Mouse (Mus musculus) intestine, postnatal 0 days (tissue): ENCODE measurements around the gene Tmem115. TPM values are rescaled to one million over a fixed set of nuclear protein-coding genes. Genes with fewer than 3 reads are reported as not detected.
"Not testable (repeated sequence)": the region's sequence is repeated elsewhere in the genome, so short reads cannot be mapped to it uniquely, and the experiment has no call there.

Experiments
- ATAC-seq: fragments of 200-750 bp; cut with Nextera tagmentation; 2 replicates; pipeline ENCODE4 v1.8.0; 2017; ENCODE audit warnings: mild to moderate bottlenecking, moderate TSS enrichment, moderate library complexity
- H3K27ac ChIP-seq: fragments of 300-500 bp; sonication (generic); 2 replicates; pipeline ENCODE4 v1.5.1; 2014; ENCODE audit warnings: mild to moderate bottlenecking, low read depth, low read length, moderate library complexity
- H3K27me3 ChIP-seq: fragments of 300-500 bp; sonication (generic); replicated peaks from 2 replicates; pipeline ENCODE4 v1.6.1; 2014; ENCODE audit warnings: low read length, mixed read lengths; ENCODE audit not compliant: control insufficient read depth, insufficient read depth
- H3K36me3 ChIP-seq: fragments of 300-500 bp; sonication (generic); 2 replicates; pipeline ENCODE4 v1.6.1; 2014; ENCODE audit warnings: mild to moderate bottlenecking, moderate library complexity; ENCODE audit not compliant: control insufficient read depth, insufficient read depth
- H3K4me1 ChIP-seq: fragments of 300-500 bp; sonication (generic); replicated peaks from 2 replicates; pipeline ENCODE4 v1.6.1; 2014; ENCODE audit warnings: antibody characterized with exemption, low read length, mixed read lengths; ENCODE audit not compliant: control insufficient read depth, insufficient read depth
- H3K4me2 ChIP-seq: fragments of 300-500 bp; sonication (generic); replicated peaks from 2 replicates; pipeline ENCODE4 v1.6.1; 2014; ENCODE audit warnings: low read depth, mild to moderate bottlenecking, moderate library complexity
- H3K4me3 ChIP-seq: fragments of 300-500 bp; sonication (generic); 2 replicates; pipeline ENCODE4 v1.5.1; 2014; ENCODE audit warnings: low read depth, low read length
- H3K9ac ChIP-seq: fragments of 300-500 bp; sonication (generic); 2 replicates; pipeline ENCODE4 v1.6.1; 2014; ENCODE audit warnings: mild to moderate bottlenecking, low read depth, low read length
- H3K9me3 ChIP-seq: fragments of 300-500 bp; sonication (generic); 2 replicates; pipeline ENCODE4 v1.6.1; 2016; ENCODE audit warnings: mixed run types; ENCODE audit not compliant: control insufficient read depth
- CTCF ChIP-seq: sonication (generic); IDR thresholded peaks from 2 replicates; pipeline ENCODE4 v1.5.1; 2016; ENCODE audit warnings: low read depth, mild to moderate bottlenecking, control low read depth, antibody characterized with exemption, moderate library complexity
- WGBS: fragments of 180-500 bp; shearing (Covaris S2); extraction: QIAGEN DNeasy Blood & Tissue Kit; methylation state at CpG from one replicate; pipeline ENCODE4 v1.1.7; 2014; 5-methylcytosine and 5-hydroxymethylcytosine counted together
- polyA plus RNA-seq: library from polyadenylated mRNA; unstranded; fragments of >200 nt; fragmentation: Nextera tagmentation; extraction: Ambion mirVana; gene quantifications from 2 replicates; pipeline ENCODE4 v1.2.1, GENCODE M21; 2015

Tmem115 gene
- polyA plus RNA-seq, 1 experiment from 2014 or later, result 38.0 TPM

DNA sequence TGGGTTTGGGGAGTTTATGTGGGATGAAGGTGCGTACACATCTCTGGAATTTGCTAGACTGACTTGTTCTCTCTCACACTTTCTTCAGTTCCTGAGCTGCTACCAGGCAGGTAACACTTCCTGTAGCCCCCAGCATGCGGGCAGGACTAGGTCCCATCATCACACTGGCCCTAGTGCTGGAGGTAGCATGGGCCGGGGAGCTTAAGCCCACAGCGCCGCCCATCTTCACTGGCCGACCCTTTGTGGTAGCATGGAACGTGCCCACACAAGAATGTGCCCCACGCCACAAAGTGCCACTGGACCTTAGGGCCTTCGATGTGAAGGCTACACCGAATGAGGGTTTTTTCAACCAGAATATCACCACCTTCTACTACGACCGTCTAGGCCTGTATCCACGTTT, 36.3 kb downstream of the Tmem115 start:
- H3K27me3 ChIP-seq, result no peaks in the 10 kb centered on the region
- H3K36me3 ChIP-seq, result peaks cover 24% of the 10 kb centered on the region; the same call in 1 of the 2 replicates
- peak overlapping the region; percentile 84 for H3K27ac ChIP-seq
- whole genome bisulfite sequencing, result 29% methylated on average over 13 of the region's 13 CpGs
- no peak for TF ChIP-seq CTCF
- peak overlapping the region; percentile 72 for H3K9ac ChIP-seq
- peak overlapping the region; percentile 72 for H3K4me3 ChIP-seq
- ATAC-seq, result no peak
- H3K4me2 ChIP-seq, result peak overlapping the region; percentile 81
- peaks cover 15% of the 10 kb centered on the region for H3K4me1 ChIP-seq
- H3K9me3 ChIP-seq, result no peaks in the 10 kb centered on the region

DNA sequence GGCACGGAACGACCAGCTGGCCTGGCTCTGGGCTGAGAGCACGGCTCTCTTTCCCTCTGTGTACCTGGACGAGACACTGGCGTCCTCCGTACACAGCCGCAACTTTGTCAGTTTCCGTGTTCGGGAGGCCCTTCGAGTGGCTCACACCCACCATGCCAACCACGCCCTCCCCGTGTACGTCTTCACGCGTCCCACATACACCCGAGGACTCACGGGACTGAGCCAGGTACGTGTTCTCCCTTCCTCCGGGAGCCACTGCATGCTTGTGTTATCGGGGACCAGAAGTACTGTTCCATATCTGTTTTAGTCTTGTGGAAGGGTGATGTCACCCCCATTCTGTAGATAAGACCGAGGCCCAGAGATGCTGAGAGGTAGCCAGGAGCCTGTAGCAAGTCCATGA, 37.1 kb downstream of the Tmem115 start:
- Histone ChIP-seq H3K27me3 (no peaks in the 10 kb centered on the region), H3K36me3 (peaks cover 24% of the 10 kb centered on the region; the same call in 1 of the 2 replicates), H3K4me2 (peak overlapping the region; percentile 81), H3K4me3 (peak overlapping the region; percentile 72; the same call in 1 of the 2 replicates), H3K4me1 (peaks cover 15% of the 10 kb centered on the region), H3K27ac (peak overlapping the region; percentile 84), H3K9me3 (no peaks in the 10 kb centered on the region), H3K9ac (peak overlapping the region; percentile 72)
- WGBS, result 49% methylated on average over 21 of the region's 21 CpGs
- no peak for TF ChIP-seq CTCF
- ATAC-seq, result peak; percentile 27

DNA sequence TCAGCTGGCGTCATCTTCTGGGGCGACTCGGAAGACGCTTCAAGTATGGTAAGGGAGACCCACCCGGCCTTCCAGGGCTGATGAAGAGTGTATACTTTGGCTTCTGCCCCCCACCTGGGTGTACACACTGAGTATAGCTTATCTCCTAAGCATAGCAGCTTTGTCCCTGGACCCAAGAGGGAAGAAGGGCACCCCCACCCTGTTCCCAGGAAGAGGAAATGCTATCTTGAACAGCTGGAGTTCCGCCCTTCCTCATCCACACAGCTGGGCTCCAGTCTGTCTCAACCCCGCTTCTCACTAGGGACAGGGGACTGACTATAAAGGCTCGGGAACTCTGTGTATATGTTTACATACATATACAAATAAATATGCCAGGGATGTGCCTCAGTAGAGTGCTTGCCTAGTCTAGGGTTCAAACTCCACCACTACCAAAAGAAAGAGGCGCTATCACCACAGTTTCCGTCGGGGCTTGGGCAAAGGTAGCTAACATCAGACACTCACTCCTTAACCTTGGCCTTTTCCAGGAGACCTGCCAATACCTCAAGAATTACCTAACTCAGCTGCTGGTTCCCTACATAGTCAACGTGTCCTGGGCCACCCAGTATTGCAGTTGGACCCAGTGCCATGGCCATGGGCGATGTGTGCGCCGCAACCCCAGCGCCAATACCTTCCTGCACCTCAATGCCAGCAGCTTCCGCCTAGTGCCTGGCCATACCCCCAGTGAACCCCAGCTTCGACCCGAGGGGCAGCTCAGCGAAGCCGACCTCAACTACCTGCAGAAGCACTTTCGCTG, 38.0 kb downstream of the Tmem115 start:
- 68% methylated on average over 22 of the region's 22 CpGs for WGBS
- ATAC-seq, result peak; percentile 1; the same call in 1 of the 2 replicates
- peak overlapping the region; percentile 84 for H3K27ac ChIP-seq
- H3K4me3 ChIP-seq, result 0 out of 2 replicates have a peak overlapping the region, but pooled peaks have one; percentile 72
- no peak for TF ChIP-seq CTCF
- H3K9me3 ChIP-seq, result no peaks in the 10 kb centered on the region
- H3K4me2 ChIP-seq, result peak overlapping the region; percentile 81
- no peaks in the 10 kb centered on the region for H3K27me3 ChIP-seq
- H3K36me3 ChIP-seq, result peaks cover 24% of the 10 kb centered on the region; the same call in 1 of the 2 replicates
- peak overlapping the region; percentile 22; the same call in 1 of the 2 replicates for H3K9ac ChIP-seq
- peaks cover 16% of the 10 kb centered on the region for H3K4me1 ChIP-seq

DNA sequence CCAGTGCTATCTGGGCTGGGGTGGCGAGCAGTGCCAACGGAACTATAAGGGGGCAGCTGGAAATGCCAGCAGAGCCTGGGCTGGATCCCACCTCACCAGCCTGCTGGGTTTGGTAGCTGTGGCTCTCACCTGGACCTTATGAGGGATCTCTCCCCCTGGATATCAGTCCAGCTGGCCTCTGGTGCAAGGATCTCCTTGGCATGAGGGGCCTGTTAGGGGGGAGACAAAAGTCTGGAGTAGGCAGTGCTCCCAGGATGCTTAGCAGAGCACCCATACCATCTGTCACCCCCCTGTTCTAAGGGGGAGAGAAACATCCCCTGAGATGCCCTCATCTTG, 38.5 kb downstream of the Tmem115 start:
- no peak for ATAC-seq
- no peaks in the 10 kb centered on the region for H3K9me3 ChIP-seq
- no peak overlapping the region for H3K4me3 ChIP-seq
- no peak for TF ChIP-seq CTCF
- WGBS, result 93% methylated on average over 2 of the region's 2 CpGs
- peak overlapping the region; percentile 81; the same call in 1 of the 2 replicates for H3K4me2 ChIP-seq
- H3K27me3 ChIP-seq, result no peaks in the 10 kb centered on the region
- peaks cover 24% of the 10 kb centered on the region; the same call in 1 of the 2 replicates for H3K36me3 ChIP-seq
- no peak overlapping the region for H3K9ac ChIP-seq
- H3K27ac ChIP-seq, result peak overlapping the region; percentile 84
- peaks cover 16% of the 10 kb centered on the region for H3K4me1 ChIP-seq

DNA sequence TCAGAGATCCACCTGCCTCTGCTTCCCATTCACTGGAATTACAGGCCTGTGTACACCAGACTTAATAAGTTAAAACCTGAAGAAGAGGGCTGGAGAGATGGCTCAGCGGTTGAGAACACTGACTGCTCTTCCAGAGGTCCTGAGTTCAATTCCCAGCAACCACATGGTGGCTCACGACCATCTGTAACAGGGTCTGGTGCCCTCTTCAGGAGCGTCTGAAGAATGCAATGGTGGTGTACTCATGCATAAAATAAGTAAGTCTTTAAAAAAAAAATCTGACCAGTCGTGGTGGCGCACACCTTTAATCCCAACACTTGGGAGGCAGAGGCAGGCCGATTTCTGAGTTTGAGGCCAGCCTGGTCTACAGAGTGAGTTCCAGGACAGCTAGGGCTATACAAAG, 40.0 kb downstream of the Tmem115 start:
- Histone ChIP-seq H3K36me3 (peaks cover 24% of the 10 kb centered on the region; the same call in 1 of the 2 replicates), H3K4me1 (peaks cover 13% of the 10 kb centered on the region)
- WGBS, result 81% methylated on average over 6 of the region's 6 CpGs
- peak; percentile 42 for TF ChIP-seq CTCF
- not testable (repeated sequence) for H3K27ac ChIP-seq, H3K27me3 ChIP-seq, H3K4me2 ChIP-seq, H3K9ac ChIP-seq, H3K4me3 ChIP-seq, ATAC-seq, H3K9me3 ChIP-seq

DNA sequence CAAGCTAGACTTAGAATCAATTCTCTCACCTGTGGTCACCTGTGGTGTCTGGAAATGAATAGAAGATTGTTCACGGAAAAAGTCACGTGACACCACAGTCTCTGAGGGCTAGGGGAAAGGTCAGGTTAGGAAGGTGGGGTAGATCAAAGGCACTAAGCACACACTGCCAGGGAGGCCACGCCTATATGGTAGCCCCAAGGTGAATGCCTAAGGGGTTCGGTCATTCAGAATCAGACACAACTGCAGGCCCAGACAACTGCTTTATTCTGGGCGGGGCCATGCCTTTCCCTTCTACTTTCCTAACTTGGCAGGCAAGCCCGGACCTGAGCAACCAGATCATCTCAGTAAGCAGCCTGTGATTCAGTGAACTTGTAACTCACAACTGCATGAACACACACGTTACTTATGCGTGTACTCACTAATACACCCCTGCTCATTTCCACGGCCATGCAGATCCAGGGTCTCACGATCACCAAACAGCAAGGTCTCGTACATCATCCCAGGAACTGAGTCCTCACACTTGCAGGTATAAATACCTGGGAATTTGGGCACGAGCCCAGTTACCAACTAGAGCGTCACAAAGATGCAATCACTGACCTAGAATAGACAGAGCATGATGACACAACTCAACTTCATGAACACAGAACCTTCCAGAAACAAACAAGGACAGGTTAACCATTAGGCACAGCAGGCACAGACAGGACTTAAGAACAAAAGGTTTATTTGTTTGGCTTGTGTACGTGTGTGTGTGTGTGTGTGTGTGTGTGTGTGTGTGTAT, 42.0 kb downstream of the Tmem115 start:
- no peak overlapping the region for H3K4me3 ChIP-seq
- no peak for TF ChIP-seq CTCF
- peak overlapping the region; percentile 59; the same call in 1 of the 2 replicates for H3K4me2 ChIP-seq
- peaks cover 11% of the 10 kb centered on the region for H3K4me1 ChIP-seq
- H3K27me3 ChIP-seq, result no peaks in the 10 kb centered on the region
- ATAC-seq, result peak; percentile 77
- WGBS, result 43% methylated on average over 14 of the region's 14 CpGs
- H3K36me3 ChIP-seq, result peaks cover 24% of the 10 kb centered on the region; the same call in 1 of the 2 replicates
- no peak overlapping the region for H3K9ac ChIP-seq
- H3K9me3 ChIP-seq, result no peaks in the 10 kb centered on the region
- peak overlapping the region; percentile 55 for H3K27ac ChIP-seq
